Mouse (Mus musculus) myocyte (in vitro differentiated cells): ENCODE measurements around the gene A630023A22Rik. TPM values are rescaled to one million over a fixed set of nuclear protein-coding genes. Genes with fewer than 3 reads are reported as not detected.

ENCODE experiments used
- H3K27me3 ChIP-seq: one replicate; pipeline ENCODE4 v1.6.1; 2011; ENCODE audit not compliant: control insufficient read depth, insufficient read depth, insufficient read length
- H3K36me3 ChIP-seq: one replicate; pipeline ENCODE4 v1.6.1; 2011; ENCODE audit not compliant: control insufficient read depth, insufficient read depth
- H3K4me2 ChIP-seq: one replicate; pipeline ENCODE4 v1.6.1; 2011; ENCODE audit warnings: low read depth, control low read depth
- H3K4me3 ChIP-seq: one replicate; pipeline ENCODE4 v1.5.1; 2011; ENCODE audit warnings: mild to moderate bottlenecking, control low read depth, moderate library complexity
- H3K79me2 ChIP-seq: one replicate; pipeline ENCODE4 v1.6.1; 2011; ENCODE audit not compliant: control insufficient read depth, insufficient read depth
- H3ac ChIP-seq: one replicate; pipeline ENCODE4 v1.6.1; 2011; ENCODE audit not compliant: control insufficient read depth, insufficient read length
- CEBPB ChIP-seq: IDR thresholded peaks from 2 replicates; pipeline ENCODE4 v1.6.1; 2011; ENCODE audit warnings: mild to moderate bottlenecking, moderate library complexity; ENCODE audit not compliant: poor library complexity, insufficient read depth, severe bottlenecking
- E2F4 ChIP-seq: IDR thresholded peaks from one replicate; pipeline ENCODE4 v1.6.1; 2011; ENCODE audit warnings: mild to moderate bottlenecking, control low read depth, moderate library complexity; ENCODE audit not compliant: insufficient read depth
- MAX ChIP-seq: IDR thresholded peaks from one replicate; pipeline ENCODE4 v1.6.1; 2011; ENCODE audit warnings: low read depth, mild to moderate bottlenecking, control low read depth
- MYOD1 ChIP-seq, 3 experiments: IDR thresholded peaks; one replicate each; pipeline ENCODE4 v1.6.1; 2011; ENCODE audit warnings: control low read depth in 2 of 3, low read depth in 2 of 3, mild to moderate bottlenecking in 2 of 3, moderate library complexity in 1 of 3; ENCODE audit not compliant: insufficient read length in 2 of 3, control insufficient read depth in 1 of 3
- MYOG ChIP-seq, 3 experiments: IDR thresholded peaks; one replicate each; pipeline ENCODE4 v1.6.1; 2011; ENCODE audit warnings: control low read depth in 2 of 3, low read depth in 2 of 3, mild to moderate bottlenecking in 2 of 3; ENCODE audit not compliant: insufficient read length in 2 of 3, control insufficient read depth in 1 of 3, insufficient read depth in 1 of 3
- POLR2A ChIP-seq: IDR thresholded peaks from one replicate; pipeline ENCODE4 v1.6.1; 2011; ENCODE audit warnings: low read depth, mild to moderate bottlenecking, control low read depth, moderate library complexity; ENCODE audit not compliant: insufficient read length
- POLR2AphosphoS2 ChIP-seq: IDR thresholded peaks from one replicate; pipeline ENCODE4 v1.6.1; 2011; ENCODE audit warnings: low read depth, control low read depth; ENCODE audit not compliant: insufficient read length
- REST ChIP-seq: IDR thresholded peaks from one replicate; pipeline ENCODE4 v1.6.1; 2011; ENCODE audit warnings: mild to moderate bottlenecking, control low read depth, moderate library complexity; ENCODE audit not compliant: insufficient read depth, insufficient read length
- SRF ChIP-seq: IDR thresholded peaks from one replicate; pipeline ENCODE4 v1.6.1; 2011; ENCODE audit warnings: low read depth; ENCODE audit not compliant: control insufficient read depth, insufficient read length
- TCF12 ChIP-seq: IDR thresholded peaks from one replicate; pipeline ENCODE4 v1.6.1; 2011; ENCODE audit warnings: mild to moderate bottlenecking, control low read depth; ENCODE audit not compliant: poor library complexity, insufficient read depth, severe bottlenecking
- TCF3 ChIP-seq: IDR thresholded peaks from one replicate; pipeline ENCODE4 v1.6.1; 2011; ENCODE audit warnings: low read depth, control low read depth; ENCODE audit not compliant: insufficient read length
- USF1 ChIP-seq: IDR thresholded peaks from one replicate; pipeline ENCODE4 v1.6.1; 2011; ENCODE audit warnings: low read depth, mild to moderate bottlenecking, control low read depth, moderate library complexity
- polyA plus RNA-seq: library from polyadenylated mRNA; unstranded; fragments of >200 nt; fragmentation: generic; extraction: Trizol; gene quantifications from one replicate; pipeline ENCODE4 v1.2.1, GENCODE M21; 2012; ENCODE audit warnings: missing spikeins

The A630023A22Rik gene
- polyA plus RNA-seq, 1 experiment: 1.0 TPM

DNA sequence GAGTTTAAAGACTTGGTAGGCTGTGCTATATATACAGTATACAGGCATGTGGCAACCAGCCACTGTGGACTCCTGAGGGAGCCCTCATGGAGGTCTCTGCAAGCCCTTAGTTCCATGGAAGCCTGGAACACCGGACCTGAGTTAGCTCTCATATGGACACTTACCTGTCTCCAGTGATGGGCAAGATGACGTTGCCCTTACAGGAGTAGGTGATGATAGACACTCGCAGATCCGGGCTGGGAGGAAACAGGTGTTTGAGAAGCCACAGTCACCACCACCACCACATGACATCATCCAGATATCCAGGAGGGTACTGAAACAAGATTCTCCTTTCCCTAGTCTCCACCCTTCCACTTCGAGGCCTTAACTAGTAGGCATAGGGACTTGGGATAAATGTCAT, 100.2 kb downstream of the A630023A22Rik start:
- TF ChIP-seq POLR2A (no peak), MYOD1 (IDR thresholded peaks at IDR 0.05; ENCODE audit: control insufficient read depth in 1 of 3, insufficient read length in 2 of 3, low read depth in 2 of 3) (peak in 1 of 3 experiments; percentile 71), TCF3 (no peak), POLR2AphosphoS2 (no peak), MYOG (IDR thresholded peaks at IDR 0.05; ENCODE audit: control insufficient read depth in 1 of 3, insufficient read depth in 1 of 3, insufficient read length in 2 of 3, low read depth in 2 of 3) (no peak), TCF12 (no peak), SRF (no peak), CEBPB (no peak)
- no peaks in the 10 kb centered on the region for H3K36me3 ChIP-seq
- H3K4me2 ChIP-seq: no peak overlapping the region
- H3ac ChIP-seq: no peak overlapping the region
- no peaks in the 10 kb centered on the region for H3K27me3 ChIP-seq
- no peaks in the 10 kb centered on the region for H3K79me2 ChIP-seq
- H3K4me3 ChIP-seq: no peak overlapping the region

DNA sequence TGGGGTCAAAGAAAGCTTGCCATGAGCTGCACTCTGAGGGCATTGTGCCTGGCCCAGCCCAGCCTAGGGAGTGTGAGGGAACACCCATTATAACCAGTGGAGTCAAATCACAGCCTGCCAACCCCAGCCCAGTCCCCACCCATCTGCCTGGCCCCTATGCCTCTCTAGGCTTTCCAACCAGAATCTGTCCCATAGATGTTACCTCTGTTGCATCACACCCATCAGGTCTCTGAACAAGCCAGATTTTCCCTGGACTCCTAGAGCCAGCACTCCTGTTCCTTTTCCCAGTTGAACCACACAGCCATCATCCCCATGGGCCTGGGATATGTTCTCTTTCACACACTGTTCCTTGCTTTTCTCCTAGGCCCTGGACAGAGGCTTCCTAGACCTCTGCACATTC, 101.1 kb downstream of the A630023A22Rik start:
- Histone ChIP-seq H3K36me3 (no peaks in the 10 kb centered on the region), H3K4me3 (no peak overlapping the region), H3K27me3 (no peaks in the 10 kb centered on the region), H3K79me2 (no peaks in the 10 kb centered on the region), H3ac (no peak overlapping the region), H3K4me2 (no peak overlapping the region)
- no peak for TF ChIP-seq REST
- TF ChIP-seq TCF12: no peak
- no peak for TF ChIP-seq MYOD1 (IDR thresholded peaks at IDR 0.05; ENCODE audit: control insufficient read depth in 1 of 3, insufficient read length in 2 of 3, low read depth in 2 of 3)
- TF ChIP-seq SRF: no peak
- peak; percentile 26 for TF ChIP-seq POLR2AphosphoS2
- no peak for TF ChIP-seq MYOG (IDR thresholded peaks at IDR 0.05; ENCODE audit: control insufficient read depth in 1 of 3, insufficient read depth in 1 of 3, insufficient read length in 2 of 3, low read depth in 2 of 3)
- TF ChIP-seq TCF3: no peak
- TF ChIP-seq CEBPB: peak; percentile 75; the same call in 1 of the 2 replicates
- no peak for TF ChIP-seq E2F4
- no peak for TF ChIP-seq MAX
- no peak for TF ChIP-seq USF1
- TF ChIP-seq POLR2A: peak; percentile 38

Other genes starting within 250 kb of the A630023A22Rik start
- gene Gdf10, start 179.2 kb downstream of the A630023A22Rik start, polyA plus RNA-seq: not detected
- not detected for gene Gdf2, start 161.7 kb downstream of the A630023A22Rik start, polyA plus RNA-seq
- gene Rbp3, start 148.8 kb downstream of the A630023A22Rik start, polyA plus RNA-seq: 0.02 TPM
- not detected for gene Zfp488, start 124.0 kb downstream of the A630023A22Rik start, polyA plus RNA-seq
- 0.19 TPM for gene Gm30083, start 87.6 kb downstream of the A630023A22Rik start, polyA plus RNA-seq
- gene Gm5460, start 86.0 kb downstream of the A630023A22Rik start, polyA plus RNA-seq: 0.04 TPM
- gene Antxrl, start 50.0 kb downstream of the A630023A22Rik start, polyA plus RNA-seq: 0.06 TPM
- 85.0 TPM for gene Anxa8, start 16.8 kb downstream of the A630023A22Rik start, polyA plus RNA-seq
- 0.34 TPM for gene Npy4r, start 49.7 kb upstream of the A630023A22Rik start, polyA plus RNA-seq
- 0.01 TPM for gene Gprin2, start 98.9 kb upstream of the A630023A22Rik start, polyA plus RNA-seq
- not detected for gene Syt15, start 116.8 kb upstream of the A630023A22Rik start, polyA plus RNA-seq
- gene Shld2, start 207.7 kb upstream of the A630023A22Rik start, polyA plus RNA-seq: 2.6 TPM
- 95.8 TPM for gene Glud1, start 208.0 kb upstream of the A630023A22Rik start, polyA plus RNA-seq